Mouse (Mus musculus): ENCODE data around the gene Mars. TPM values are rescaled to one million over a fixed set of nuclear protein-coding genes. Genes with fewer than 3 reads are reported as not detected.

Gene Mars
- polyA plus RNA-seq, 1 experiment from 2014 or later: 173 TPM

- peaks cover 18% of the 10 kb centered on the region for H3K4me1 ChIP-seq (replicated peaks; ENCODE audit: control insufficient read depth, insufficient read depth, low read length)
- DNase-seq (ENCODE audit: low spot score): no peak
- WGBS: 78% methylated on average over 15 of the region's 15 CpGs
- peak overlapping the region; percentile 74 for H3K9ac ChIP-seq (ENCODE audit: low read depth, low read length)
- peak overlapping the region; percentile 85 for H3K4me2 ChIP-seq (replicated peaks; ENCODE audit: low read depth, low read length)
- ATAC-seq (ENCODE audit: low FRiP score): no peak
- H3K36me3 ChIP-seq (ENCODE audit: control insufficient read depth, insufficient read depth, low read length): peaks cover 13% of the 10 kb centered on the region
- H3K27ac ChIP-seq (ENCODE audit: low read depth, low read length): peak overlapping the region; percentile 99
- peak overlapping the region; percentile 58 for H3K4me3 ChIP-seq (ENCODE audit: low read depth, low read length)
- no peaks in the 10 kb centered on the region for H3K27me3 ChIP-seq (ENCODE audit: control insufficient read depth, insufficient read depth, low read length)
- H3K9me3 ChIP-seq (ENCODE audit: control insufficient read depth, low read length): no peaks in the 10 kb centered on the region
Observed at GRCm38 (mm10) chr10:127287271-127287935, 24.2 kb downstream of the Mars start.

GRCm38 (mm10) chr10:127286730-127287129 is 24.9 kb downstream of the Mars start:
- Histone ChIP-seq H3K9me3 (ENCODE audit: control insufficient read depth, low read length) (no peaks in the 10 kb centered on the region), H3K27ac (ENCODE audit: low read depth, low read length) (0 out of 2 replicates have a peak overlapping the region, but pooled peaks have one; percentile 33), H3K36me3 (ENCODE audit: control insufficient read depth, insufficient read depth, low read length) (peaks cover 17% of the 10 kb centered on the region), H3K9ac (ENCODE audit: low read depth, low read length) (peak overlapping the region; percentile 74; the same call in 1 of the 2 replicates), H3K4me2 (replicated peaks; ENCODE audit: low read depth, low read length) (peak overlapping the region; percentile 85), H3K4me1 (replicated peaks; ENCODE audit: control insufficient read depth, insufficient read depth, low read length) (peaks cover 18% of the 10 kb centered on the region), H3K27me3 (ENCODE audit: control insufficient read depth, insufficient read depth, low read length) (no peaks in the 10 kb centered on the region), H3K4me3 (ENCODE audit: low read depth, low read length) (peak overlapping the region; percentile 58; the same call in 1 of the 2 replicates)
- ATAC-seq (ENCODE audit: low FRiP score) (no peak), DNase-seq (ENCODE audit: low spot score) (no peak)
- 41% methylated on average over 7 of the region's 7 CpGs for WGBS

GRCm38 (mm10) chr10:127286194-127286593 is 25.4 kb downstream of the Mars start:
- Histone ChIP-seq H3K9ac (ENCODE audit: low read depth, low read length) (no peak overlapping the region), H3K36me3 (ENCODE audit: control insufficient read depth, insufficient read depth, low read length) (peaks cover 22% of the 10 kb centered on the region), H3K27me3 (ENCODE audit: control insufficient read depth, insufficient read depth, low read length) (no peaks in the 10 kb centered on the region), H3K4me2 (replicated peaks; ENCODE audit: low read depth, low read length) (no peak overlapping the region), H3K4me1 (replicated peaks; ENCODE audit: control insufficient read depth, insufficient read depth, low read length) (peaks cover 18% of the 10 kb centered on the region), H3K4me3 (ENCODE audit: low read depth, low read length) (no peak overlapping the region), H3K27ac (ENCODE audit: low read depth, low read length) (no peak overlapping the region), H3K9me3 (ENCODE audit: control insufficient read depth, low read length) (no peaks in the 10 kb centered on the region)
- no peak for DNase-seq (ENCODE audit: low spot score)
- 79% methylated on average over 7 of the region's 7 CpGs for WGBS
- ATAC-seq (ENCODE audit: low FRiP score): no peak

DNA sequence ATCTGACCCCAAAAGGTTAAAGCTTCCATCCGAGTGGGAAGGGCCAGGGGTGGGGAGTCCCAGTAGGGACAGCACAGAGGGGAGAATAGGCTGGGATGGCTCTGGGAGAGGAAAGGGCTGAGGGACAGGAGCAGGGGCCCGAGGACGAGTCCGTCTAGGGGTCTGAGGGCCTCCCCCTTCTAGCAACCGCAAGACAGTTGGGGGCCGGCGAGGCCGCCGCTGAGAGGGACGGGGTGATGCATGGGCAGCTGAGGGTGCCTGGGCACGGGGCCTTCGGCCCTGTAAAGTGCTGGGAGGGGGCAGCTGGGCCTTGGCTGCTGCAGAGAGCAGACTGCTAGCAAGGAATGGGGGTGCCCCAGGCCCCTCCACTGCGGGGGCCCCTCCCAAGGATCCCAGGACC is 25.9 kb downstream of the Mars start:
- Histone ChIP-seq H3K27ac (ENCODE audit: low read depth, low read length) (no peak overlapping the region), H3K4me1 (replicated peaks; ENCODE audit: control insufficient read depth, insufficient read depth, low read length) (peaks cover 18% of the 10 kb centered on the region), H3K9ac (ENCODE audit: low read depth, low read length) (no peak overlapping the region), H3K27me3 (ENCODE audit: control insufficient read depth, insufficient read depth, low read length) (no peaks in the 10 kb centered on the region), H3K36me3 (ENCODE audit: control insufficient read depth, insufficient read depth, low read length) (peaks cover 22% of the 10 kb centered on the region), H3K4me3 (ENCODE audit: low read depth, low read length) (no peak overlapping the region), H3K4me2 (replicated peaks; ENCODE audit: low read depth, low read length) (no peak overlapping the region), H3K9me3 (ENCODE audit: control insufficient read depth, low read length) (no peaks in the 10 kb centered on the region)
- WGBS: 73% methylated on average over 13 of the region's 13 CpGs
- no peak for DNase-seq (ENCODE audit: low spot score)
- no peak for ATAC-seq (ENCODE audit: low FRiP score)

GRCm38 (mm10) chr10:127284724-127285500 is 26.7 kb downstream of the Mars start:
- Histone ChIP-seq H3K27me3 (ENCODE audit: control insufficient read depth, insufficient read depth, low read length) (no peaks in the 10 kb centered on the region), H3K4me1 (replicated peaks; ENCODE audit: control insufficient read depth, insufficient read depth, low read length) (peaks cover 18% of the 10 kb centered on the region), H3K4me3 (ENCODE audit: low read depth, low read length) (no peak overlapping the region), H3K9me3 (ENCODE audit: control insufficient read depth, low read length) (no peaks in the 10 kb centered on the region), H3K36me3 (ENCODE audit: control insufficient read depth, insufficient read depth, low read length) (peaks cover 22% of the 10 kb centered on the region), H3K27ac (ENCODE audit: low read depth, low read length) (no peak overlapping the region), H3K9ac (ENCODE audit: low read depth, low read length) (no peak overlapping the region), H3K4me2 (replicated peaks; ENCODE audit: low read depth, low read length) (no peak overlapping the region)
- no peak for DNase-seq (ENCODE audit: low spot score)
- ATAC-seq (ENCODE audit: low FRiP score): no peak
- WGBS: 82% methylated on average over 11 of the region's 11 CpGs

GRCm38 (mm10) chr10:127284105-127284622 is 27.4 kb downstream of the Mars start:
- no peak overlapping the region for H3K9ac ChIP-seq (ENCODE audit: low read depth, low read length)
- no peaks in the 10 kb centered on the region for H3K9me3 ChIP-seq (ENCODE audit: control insufficient read depth, low read length)
- no peak overlapping the region for H3K4me3 ChIP-seq (ENCODE audit: low read depth, low read length)
- H3K27me3 ChIP-seq (ENCODE audit: control insufficient read depth, insufficient read depth, low read length): no peaks in the 10 kb centered on the region
- no peak for ATAC-seq (ENCODE audit: low FRiP score)
- H3K4me2 ChIP-seq (replicated peaks; ENCODE audit: low read depth, low read length): no peak overlapping the region
- no peak overlapping the region for H3K27ac ChIP-seq (ENCODE audit: low read depth, low read length)
- DNase-seq (ENCODE audit: low spot score): no peak
- peaks cover 27% of the 10 kb centered on the region for H3K36me3 ChIP-seq (ENCODE audit: control insufficient read depth, insufficient read depth, low read length)
- WGBS: 93% methylated on average over 7 of the region's 7 CpGs
- peaks cover 18% of the 10 kb centered on the region for H3K4me1 ChIP-seq (replicated peaks; ENCODE audit: control insufficient read depth, insufficient read depth, low read length)

DNA sequence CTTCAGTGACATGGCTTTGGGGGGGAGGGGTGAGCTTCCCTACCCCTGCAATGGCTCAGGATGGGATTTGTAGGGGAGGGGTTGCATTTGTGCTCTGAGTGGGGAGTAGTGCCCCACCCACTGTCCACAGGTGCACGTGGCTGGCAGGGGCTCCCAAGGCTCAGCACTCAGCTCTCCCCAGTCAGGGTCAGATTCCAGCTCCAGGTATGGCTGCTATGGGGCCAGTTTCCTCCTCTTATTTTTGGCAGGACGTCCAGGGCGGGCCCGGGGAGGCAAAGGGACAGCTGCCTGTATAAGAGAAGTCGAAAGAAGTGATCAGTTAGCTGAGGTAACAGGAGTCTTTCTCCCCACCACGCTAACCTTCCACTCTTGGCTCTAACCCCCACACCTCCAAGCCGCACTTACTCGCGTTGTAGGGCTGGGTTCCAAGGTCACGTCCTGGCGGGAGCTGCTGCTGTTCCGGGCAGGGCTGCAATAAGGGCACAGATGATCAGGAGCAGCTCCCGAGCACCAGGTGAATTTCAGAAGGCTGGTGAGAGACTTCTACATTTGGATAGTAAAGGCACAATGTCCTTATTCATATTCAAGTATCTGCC is 28.9 kb downstream of the Mars start:
- Histone ChIP-seq H3K9me3 (ENCODE audit: control insufficient read depth, low read length) (no peaks in the 10 kb centered on the region), H3K36me3 (ENCODE audit: control insufficient read depth, insufficient read depth, low read length) (peaks cover 35% of the 10 kb centered on the region), H3K9ac (ENCODE audit: low read depth, low read length) (no peak overlapping the region), H3K4me1 (replicated peaks; ENCODE audit: control insufficient read depth, insufficient read depth, low read length) (peaks cover 15% of the 10 kb centered on the region), H3K27ac (ENCODE audit: low read depth, low read length) (no peak overlapping the region), H3K27me3 (ENCODE audit: control insufficient read depth, insufficient read depth, low read length) (no peaks in the 10 kb centered on the region), H3K4me2 (replicated peaks; ENCODE audit: low read depth, low read length) (no peak overlapping the region), H3K4me3 (ENCODE audit: low read depth, low read length) (no peak overlapping the region)
- ATAC-seq (ENCODE audit: low FRiP score) (no peak), DNase-seq (ENCODE audit: low spot score) (no peak)
- WGBS: 90% methylated on average over 13 of the region's 13 CpGs

DNA sequence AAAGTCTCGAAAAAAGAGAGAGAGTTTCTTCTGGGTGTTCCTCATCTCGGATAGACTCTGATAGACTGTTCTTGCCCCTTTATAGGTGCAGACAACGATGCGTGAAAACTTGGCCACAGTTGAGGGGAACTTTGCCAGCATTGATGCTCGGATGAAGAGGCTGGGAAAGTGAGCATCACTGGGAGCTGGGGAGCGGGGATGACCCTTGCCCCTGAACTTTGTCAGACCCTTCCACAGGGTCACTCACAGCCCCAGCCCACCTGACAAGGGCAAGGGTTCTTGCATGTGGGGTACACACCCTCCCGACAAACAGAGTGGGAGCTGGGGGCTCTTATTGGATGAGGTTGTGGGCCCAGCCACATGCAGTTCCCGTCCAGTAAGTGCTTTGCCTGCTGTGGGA is 30.3 kb downstream of the Mars start:
- H3K36me3 ChIP-seq (ENCODE audit: control insufficient read depth, insufficient read depth, low read length): peaks cover 40% of the 10 kb centered on the region
- no peak overlapping the region for H3K27ac ChIP-seq (ENCODE audit: low read depth, low read length)
- H3K9ac ChIP-seq (ENCODE audit: low read depth, low read length): no peak overlapping the region
- no peak overlapping the region for H3K4me2 ChIP-seq (replicated peaks; ENCODE audit: low read depth, low read length)
- H3K4me1 ChIP-seq (replicated peaks; ENCODE audit: control insufficient read depth, insufficient read depth, low read length): peaks cover 3% of the 10 kb centered on the region; the same call in 1 of the 2 replicates
- no peak overlapping the region for H3K4me3 ChIP-seq (ENCODE audit: low read depth, low read length)
- WGBS: 89% methylated on average over 8 of the region's 8 CpGs
- no peak for DNase-seq (ENCODE audit: low spot score)
- H3K27me3 ChIP-seq (ENCODE audit: control insufficient read depth, insufficient read depth, low read length): no peaks in the 10 kb centered on the region
- H3K9me3 ChIP-seq (ENCODE audit: control insufficient read depth, low read length): no peaks in the 10 kb centered on the region
- ATAC-seq (ENCODE audit: low FRiP score): no peak
